Mouse (Mus musculus): Measurements from ENCODE around the gene Opn1sw.
A peak's percentile ranks its signal among the peaks of the same experiment; 100 is the strongest.

Opn1sw gene

DNA sequence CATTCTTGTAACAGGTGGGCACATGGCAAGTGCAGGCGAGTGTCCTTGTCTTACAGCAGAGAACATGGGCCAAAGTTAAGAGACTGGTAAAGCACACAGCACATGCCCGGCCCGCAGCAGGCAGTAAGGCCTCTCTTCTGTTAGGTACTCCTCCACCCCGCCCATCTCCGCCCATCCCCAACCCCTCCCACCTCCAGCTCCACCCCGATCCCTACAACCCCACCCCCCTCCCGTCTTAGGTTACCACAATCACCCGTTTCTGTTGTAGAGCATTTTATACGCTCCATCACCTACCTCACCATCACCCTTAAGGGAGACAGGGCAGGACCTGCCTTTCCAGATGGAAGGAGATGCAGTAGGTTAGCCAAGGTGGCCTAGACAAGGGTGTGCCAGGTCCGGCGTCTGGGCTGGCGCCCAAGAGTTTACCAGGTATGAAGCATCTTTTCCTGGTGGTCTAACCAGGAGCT lies at the start of gene Opn1sw:
Gene Opn1sw, minus strand, starts transcription at position 417 of the 467 bp plus-strand sequence.
- peak; percentile 61 to 67 for DNase-seq

DNA sequence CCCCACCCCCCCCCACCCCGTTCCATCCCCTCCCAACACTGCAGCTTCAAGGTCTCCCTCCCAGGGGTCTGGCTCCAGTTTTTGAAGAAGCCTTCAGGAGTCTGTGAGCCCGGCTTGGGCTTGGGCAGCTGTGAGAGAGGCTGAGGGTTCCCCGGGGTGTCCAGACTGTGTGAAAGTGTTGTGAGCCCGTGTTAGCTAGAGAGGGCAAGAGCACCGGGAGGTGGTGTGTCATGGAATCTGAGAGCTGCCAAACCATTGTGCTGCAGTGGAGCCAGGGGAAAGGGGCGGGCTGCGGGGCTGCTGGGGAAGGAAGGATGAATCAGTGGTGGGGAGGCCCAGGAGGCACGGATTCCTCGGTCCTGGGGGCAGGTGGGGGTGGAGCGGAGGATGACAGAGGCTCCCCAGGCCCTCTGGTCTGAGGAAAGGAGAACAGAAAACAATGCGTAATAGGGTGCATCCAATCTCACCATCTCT lies 48.2 kb upstream of the Opn1sw start:
- peak; percentile 46 to 60 for DNase-seq

DNA sequence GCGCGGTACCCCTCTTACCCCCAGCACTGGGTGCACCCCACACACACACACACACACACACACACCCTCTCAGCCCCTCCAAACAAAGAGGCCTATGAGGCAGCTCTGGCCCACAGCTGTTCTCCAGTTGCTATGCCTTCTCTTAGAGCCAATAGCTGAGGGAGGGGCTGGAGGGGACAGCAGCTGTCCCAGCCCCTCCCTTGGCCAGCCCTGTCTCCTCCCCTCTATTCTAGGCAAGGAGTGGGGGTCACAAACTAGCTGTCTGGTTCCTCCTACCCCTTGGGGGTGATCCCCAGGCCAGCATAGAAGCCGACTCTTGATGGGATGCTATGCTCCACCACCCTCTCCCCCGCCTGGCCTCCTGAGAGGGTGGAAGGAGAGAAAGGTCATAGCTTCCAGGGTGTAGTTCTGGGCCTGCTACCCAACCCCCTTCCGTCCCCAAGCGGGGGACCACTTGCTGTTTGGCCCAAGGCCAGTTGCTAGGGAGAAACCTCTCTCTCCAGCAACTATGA lies 47.7 kb upstream of the Opn1sw start:
- DNase-seq = peak; percentile 49 to 57

- DNase-seq = peak; percentile 57 to 72
Observed at GRCm38 (mm10) chr6:29434911-29435691, 46.8 kb upstream of the Opn1sw start.

GRCm38 (mm10) chr6:29433804-29434795 lies 45.8 kb upstream of the Opn1sw start:
- peak; percentile 36 to 52 for DNase-seq

DNA sequence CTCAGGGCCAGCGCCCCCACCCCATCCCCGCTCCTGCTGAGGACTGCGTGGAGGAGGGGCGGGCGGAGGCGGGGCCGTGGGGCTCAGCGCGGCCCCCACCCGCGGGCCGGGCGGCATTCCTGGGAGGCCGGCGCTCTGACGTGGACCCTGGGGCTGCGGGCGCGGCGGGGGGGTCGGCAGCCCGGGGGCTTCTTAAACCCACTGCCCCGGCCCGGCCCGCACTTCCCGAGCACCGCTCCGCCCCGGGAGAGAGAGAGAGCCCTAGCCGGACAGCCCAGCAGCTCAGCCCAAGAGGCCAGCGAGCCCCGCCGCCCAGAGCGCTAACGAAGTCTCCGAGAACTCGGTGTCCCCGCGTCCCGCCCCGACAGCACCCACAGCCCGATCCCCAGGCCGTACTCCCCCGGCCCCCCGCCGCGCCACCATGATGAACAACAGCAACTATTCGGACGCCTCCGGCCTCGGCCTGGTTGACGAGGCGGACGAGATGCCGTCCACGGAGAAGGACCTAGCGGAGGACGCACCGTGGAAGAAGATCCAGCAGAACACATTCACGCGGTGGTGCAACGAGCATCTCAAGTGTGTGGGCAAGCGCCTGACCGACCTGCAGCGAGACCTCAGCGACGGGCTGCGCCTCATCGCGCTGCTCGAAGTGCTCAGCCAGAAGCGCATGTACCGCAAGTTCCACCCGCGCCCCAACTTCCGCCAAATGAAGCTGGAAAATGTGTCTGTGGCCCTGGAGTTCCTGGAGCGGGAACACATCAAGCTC lies 45.0 kb upstream of the Opn1sw start, which contains the start of gene Flnc:
Gene Flnc, plus strand, starts transcription at position 219 of the 766 bp plus-strand sequence.
- peak; percentile 66 to 72 for DNase-seq

- no peak for DNase-seq
Observed at GRCm38 (mm10) chr6:29432676-29433037, 44.4 kb upstream of the Opn1sw start.

DNA sequence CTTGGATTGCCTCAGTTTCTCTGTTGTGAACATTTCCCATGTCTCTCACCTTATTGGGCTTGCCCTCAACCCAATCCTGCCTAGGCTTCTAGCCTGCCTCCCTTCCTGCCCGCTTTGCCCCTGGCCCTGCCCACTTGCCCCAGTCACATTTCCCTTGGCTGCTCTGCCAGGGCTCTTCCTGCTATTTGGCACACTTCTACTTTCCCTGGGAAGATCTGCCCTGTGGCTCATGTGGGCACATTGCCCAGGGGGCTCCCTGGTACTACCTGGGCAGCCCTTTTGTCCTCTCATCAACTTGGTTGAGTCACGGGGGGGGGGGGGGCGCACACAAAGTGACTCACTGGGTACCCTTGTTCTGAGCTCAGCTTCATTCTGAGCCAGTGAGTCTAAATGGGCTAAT lies 43.9 kb upstream of the Opn1sw start:
- DNase-seq = no peak

GRCm38 (mm10) chr6:29431473-29431872 lies 43.2 kb upstream of the Opn1sw start:
- no peak for DNase-seq

DNA sequence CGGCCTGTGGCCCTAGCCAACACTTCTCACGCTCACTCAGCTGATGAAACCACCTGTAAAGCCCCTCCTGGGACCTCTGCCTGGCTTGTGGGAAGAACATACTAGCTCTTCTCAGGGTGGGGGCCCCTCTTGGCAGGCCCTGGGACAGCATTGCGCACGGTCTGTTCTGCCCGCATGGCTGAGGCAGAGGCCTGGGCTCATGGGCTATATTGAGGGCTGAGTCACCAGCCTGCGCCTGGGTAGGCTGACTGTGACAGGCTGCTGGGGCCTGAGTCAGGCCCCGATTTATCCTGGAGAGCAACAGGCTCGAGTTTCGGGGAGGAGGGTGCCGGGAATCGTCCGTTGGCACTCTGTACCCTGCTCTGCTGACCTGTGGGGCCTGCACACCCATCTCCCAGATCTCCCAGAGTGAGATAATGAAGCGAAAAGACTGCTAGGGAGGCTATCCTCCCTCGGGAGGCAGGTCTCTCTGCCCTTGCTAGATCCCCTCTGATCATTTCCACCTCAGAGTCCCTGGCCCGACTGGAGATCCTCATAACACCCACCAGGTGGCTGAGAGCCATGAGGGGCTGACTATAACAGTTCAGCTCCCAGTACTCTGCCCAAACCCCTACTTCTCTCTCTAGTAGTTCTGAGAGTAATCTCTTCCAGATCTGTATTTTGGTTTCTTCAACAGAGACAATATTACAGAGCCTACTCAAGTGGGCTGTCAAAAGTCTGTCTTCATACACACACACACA lies 42.6 kb upstream of the Opn1sw start:
- DNase-seq = no peak

DNA sequence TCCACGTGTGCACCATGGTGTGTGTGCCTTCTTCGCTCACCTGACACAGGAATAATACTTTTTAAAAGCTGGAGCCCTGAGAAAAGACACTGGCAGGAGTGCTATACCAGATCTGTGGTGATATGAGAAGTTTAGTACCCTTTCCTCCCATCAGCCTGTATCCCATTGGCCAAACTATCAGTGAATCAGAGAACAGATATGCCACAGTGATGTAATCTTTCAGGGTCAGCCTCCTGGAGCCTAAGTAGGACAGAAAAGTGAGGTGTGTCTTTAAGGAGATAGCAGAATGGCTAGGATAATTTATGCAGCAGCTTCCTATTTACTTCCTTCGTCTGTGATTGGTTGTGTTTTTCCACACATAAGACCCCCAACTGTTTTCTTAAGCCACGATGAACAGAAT lies 39.9 kb upstream of the Opn1sw start:
- DNase-seq = no peak

- no peak for DNase-seq
Observed at GRCm38 (mm10) chr6:29426331-29426730, 38.1 kb upstream of the Opn1sw start.

GRCm38 (mm10) chr6:29425118-29425517 lies 36.9 kb upstream of the Opn1sw start:
- no peak for DNase-seq

GRCm38 (mm10) chr6:29420596-29420995 lies 32.3 kb upstream of the Opn1sw start:
- no peak for DNase-seq

- DNase-seq = no peak
Observed at GRCm38 (mm10) chr6:29415446-29415845, 27.2 kb upstream of the Opn1sw start.

GRCm38 (mm10) chr6:29406412-29406811 lies 18.1 kb upstream of the Opn1sw start:
- no peak for DNase-seq

GRCm38 (mm10) chr6:29402693-29403342 lies 14.6 kb upstream of the Opn1sw start:
- peak; percentile 58 to 64 for DNase-seq

DNA sequence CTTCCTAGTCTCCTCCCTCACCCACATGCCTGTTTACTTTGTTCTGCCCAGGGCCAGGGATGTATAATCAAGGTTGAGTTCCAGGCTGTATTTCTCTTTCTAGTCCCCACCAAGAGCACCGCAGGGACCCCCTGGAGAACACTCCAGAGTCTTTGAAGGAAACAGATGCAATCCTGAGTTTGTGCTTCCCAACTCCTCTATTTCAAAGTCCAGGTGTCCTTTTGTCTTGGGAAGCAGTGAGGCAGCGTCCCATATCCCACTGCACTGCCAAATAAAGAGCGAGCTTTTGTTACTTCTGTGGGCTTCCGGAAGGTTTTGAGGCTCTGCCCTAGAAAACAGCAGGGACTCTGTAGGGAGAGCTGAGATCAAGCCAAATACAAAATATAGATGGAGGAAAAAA lies 11.6 kb upstream of the Opn1sw start:
- DNase-seq = no peak

GRCm38 (mm10) chr6:29397575-29397974 lies 9.3 kb upstream of the Opn1sw start:
- peak; percentile 38 to 57 for DNase-seq

DNA sequence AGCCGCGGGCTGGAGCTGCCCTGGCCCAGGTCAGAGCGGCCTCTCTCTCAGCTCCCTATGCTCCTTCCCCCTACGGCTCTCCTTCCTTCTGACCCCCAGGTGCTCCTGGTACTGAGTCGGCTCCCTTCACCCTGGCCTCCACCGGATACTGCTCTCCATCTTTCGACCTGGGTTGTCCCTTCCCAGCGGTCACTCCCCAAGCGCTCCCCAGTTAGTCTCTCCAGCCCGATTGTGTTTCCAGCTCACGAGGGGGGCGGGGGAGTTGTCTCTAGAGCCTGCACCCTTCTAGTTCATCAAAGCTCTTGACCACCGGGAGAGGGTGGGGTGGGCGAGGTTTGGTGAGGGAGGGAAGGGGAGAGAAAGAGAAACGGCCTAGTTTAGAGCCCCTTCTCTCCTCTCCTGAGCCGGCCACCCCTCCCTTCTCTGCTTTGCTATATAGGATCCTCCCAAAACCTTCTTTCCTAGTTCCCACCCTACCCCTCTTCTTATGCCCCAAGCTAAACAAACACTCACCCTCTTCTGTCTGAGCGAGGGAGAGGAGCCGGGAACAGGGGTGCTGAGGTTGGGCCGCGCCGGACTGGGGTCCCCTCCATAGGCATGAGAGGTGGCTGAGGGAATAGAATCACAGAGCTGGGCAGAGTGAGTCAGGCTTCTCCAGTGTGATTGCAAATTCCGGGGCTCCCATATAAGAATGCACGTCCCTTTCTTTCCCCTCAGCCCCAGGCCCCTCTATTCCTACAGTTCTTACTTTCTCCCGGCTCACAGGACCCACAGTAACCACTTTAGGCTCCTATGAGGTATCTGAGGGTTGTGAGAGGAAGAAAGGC lies 8.7 kb upstream of the Opn1sw start:
- DNase-seq = peak in 1 of 2 experiments; percentile 58
